Mouse (Mus musculus) layer of hippocampus, postnatal 25 days (tissue): ENCODE results near the gene Cyfip1. TPM values are rescaled to one million over a fixed set of nuclear protein-coding genes. Genes with fewer than 3 reads are reported as not detected.

Source experiments
- DNase-seq, 2 experiments: peaks; one replicate each; pipeline ENCODE4 v3.0.0; 2022; ENCODE audit warnings: mixed read lengths in 2 of 2, low spot score in 1 of 2; ENCODE audit errors: extremely low spot score in 1 of 2
- total RNA-seq, 2 experiments: library from RNA; stranded (reverse); gene quantifications; 2 replicates each; pipeline ENCODE4 v1.2.3; 2021

The Cyfip1 gene
- total RNA-seq, 2 experiments from 2014 or later: 111 to 132 TPM

GRCm38 (mm10) chr7:55928649-55929048 lies 87.1 kb downstream of the Cyfip1 start:
- DNase-seq: no peak

GRCm38 (mm10) chr7:55935025-55935424 lies 93.5 kb downstream of the Cyfip1 start:
- DNase-seq: no peak

DNA sequence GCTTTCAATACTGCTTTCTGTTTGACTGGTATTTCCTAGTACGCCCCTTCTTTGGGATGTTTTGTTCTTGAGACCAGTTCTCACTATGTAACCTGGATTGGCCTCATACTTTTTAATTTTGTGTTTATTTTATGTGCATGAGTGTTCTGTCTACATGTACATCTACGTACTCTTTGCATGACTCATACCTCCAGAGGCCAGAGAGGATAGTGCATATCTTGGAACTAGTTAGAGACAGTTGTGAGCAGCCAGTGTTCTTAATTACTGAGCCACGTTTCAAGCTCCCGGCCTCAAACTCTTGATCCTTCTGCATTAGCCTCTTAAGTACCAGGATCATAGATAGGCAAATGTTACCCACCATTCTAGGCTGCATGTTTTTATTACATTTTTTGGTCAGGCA lies 96.8 kb downstream of the Cyfip1 start:
- DNase-seq: no peak

GRCm38 (mm10) chr7:55956054-55956453 lies 114.5 kb downstream of the Cyfip1 start:
- no peak for DNase-seq

GRCm38 (mm10) chr7:55957178-55957577 lies 115.6 kb downstream of the Cyfip1 start:
- DNase-seq: no peak

GRCm38 (mm10) chr7:55957916-55958315 lies 116.4 kb downstream of the Cyfip1 start:
- DNase-seq: no peak

DNA sequence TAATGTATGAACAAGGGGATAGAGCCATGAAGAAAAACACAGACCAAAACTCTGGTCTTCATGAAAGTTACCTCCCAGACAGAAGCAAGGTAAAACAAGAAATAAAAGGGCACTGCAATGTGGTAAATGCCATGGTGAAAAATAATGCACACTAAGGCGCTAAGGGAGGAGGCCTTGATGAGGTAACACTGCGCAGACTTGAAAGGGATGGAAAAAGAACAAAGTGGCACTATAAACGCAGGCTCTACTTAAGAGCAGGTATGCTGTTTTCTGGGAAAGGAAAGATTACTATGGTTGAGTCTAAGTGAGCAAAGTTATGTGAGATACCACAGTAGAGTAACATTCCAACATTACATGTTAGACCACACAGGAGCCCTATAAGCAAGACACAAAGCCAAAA lies 118.3 kb downstream of the Cyfip1 start:
- DNase-seq: no peak

- DNase-seq: no peak
These were observed 119.0 kb downstream of the Cyfip1 start for GRCm38 (mm10) chr7:55960506-55960905.

GRCm38 (mm10) chr7:55962004-55962908 lies 120.7 kb downstream of the Cyfip1 start, which contains the start of gene Nipa2:
TSS of gene Nipa2 (minus strand) at chr7:55962476.
- peak; percentile 92 to 94 for DNase-seq

DNA sequence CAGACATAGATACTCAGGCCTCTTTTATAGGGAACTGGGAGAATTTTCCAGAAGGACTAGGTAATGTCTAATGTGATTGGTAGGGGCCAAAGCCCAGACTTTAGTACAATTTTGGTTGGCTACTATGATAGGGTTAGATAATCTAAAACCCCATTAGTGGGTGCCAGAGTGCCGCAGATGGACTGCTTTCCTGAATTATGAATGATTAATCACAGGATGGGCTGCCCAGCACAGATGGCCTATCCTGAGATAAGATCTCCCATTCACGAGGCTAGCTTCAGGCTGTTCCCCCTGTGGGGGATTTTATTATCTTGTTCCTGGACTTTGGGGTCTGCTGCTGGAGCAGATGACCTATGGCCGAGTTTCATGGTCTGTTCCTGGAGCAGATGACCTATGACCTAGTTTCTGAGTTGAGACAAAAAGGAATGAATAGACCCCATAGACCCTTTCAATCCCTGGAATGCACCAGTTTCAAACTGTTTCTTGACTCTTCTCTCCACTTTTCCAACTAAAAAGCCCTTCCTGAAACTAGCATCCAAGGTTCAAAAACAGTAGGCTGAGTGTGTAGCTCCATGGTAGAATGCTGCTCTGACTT lies 125.4 kb downstream of the Cyfip1 start:
- no peak for DNase-seq

- DNase-seq: no peak
These were observed 126.8 kb downstream of the Cyfip1 start for GRCm38 (mm10) chr7:55968258-55968901.

DNA sequence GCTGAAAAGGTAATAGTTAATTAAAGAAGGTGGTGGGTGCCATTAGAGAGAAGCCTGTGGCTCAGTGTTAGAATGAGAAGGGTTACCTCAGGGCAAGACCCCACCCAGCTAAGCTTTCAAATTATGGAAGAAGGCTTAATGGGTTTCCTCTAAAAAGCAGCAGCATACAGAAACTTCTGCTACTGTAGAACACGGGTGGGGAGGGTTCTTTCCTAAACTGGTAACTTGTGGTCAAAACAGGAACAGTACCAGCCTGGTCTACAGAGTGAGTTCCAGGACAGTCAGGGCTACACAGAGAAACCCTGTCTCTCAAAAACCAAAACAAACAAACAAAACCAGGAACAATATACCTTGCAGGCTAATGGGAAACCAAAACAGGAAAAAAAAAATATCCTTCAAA lies 127.9 kb downstream of the Cyfip1 start:
- DNase-seq: no peak

GRCm38 (mm10) chr7:55974429-55974828 lies 132.9 kb downstream of the Cyfip1 start:
- DNase-seq: no peak

GRCm38 (mm10) chr7:55981511-55981910 lies 140.0 kb downstream of the Cyfip1 start:
- DNase-seq: no peak

Other genes with a start within 250 kb of the Cyfip1 start
- 10 to 100 TPM; 13.5 to 14.9 TPM for gene Siglech, start 73.6 kb upstream of the Cyfip1 start, total RNA-seq
- gene Tubgcp5, start 47.6 kb upstream of the Cyfip1 start, total RNA-seq: 10 to 100 TPM; 26.7 to 33.1 TPM
- gene Nipa2, start 120.7 kb downstream of the Cyfip1 start, total RNA-seq: 10 to 100 TPM; 50.9 to 51.0 TPM
- 10 to 100 TPM; 59.8 to 63.3 TPM for gene Nipa1, start 178.2 kb downstream of the Cyfip1 start, total RNA-seq
- gene Herc2, start 208.5 kb downstream of the Cyfip1 start, total RNA-seq: 100 to 1,000 TPM; 124 to 151 TPM